ENCODE assay signal across 10 mouse cellular contexts in genomic region chr14:79658286-79658685, GRCm38 (mm10). TPM values are rescaled to one million over a fixed set of nuclear protein-coding genes. Genes with fewer than 3 reads are reported as not detected.
A peak's percentile ranks its signal among the peaks of the same experiment; 100 is the strongest.
DNase-seq lines count a peak whose midpoint lies in the region; ATAC-seq and TF ChIP-seq lines count a peak whose summit lies in the region.
"Had no signal": no experiment of that assay in that cellular context is flagged by ENCODE, and none has a peak within 500 bp of the region (broad histone marks: within the 10 kb centered on the region; RNA-seq: fewer than 3 reads in every experiment).

No protein-coding gene starts in this region.

- ATAC-seq in embryonic facial prominence, embryonic 13.5 days (ENCODE audit: insufficient number of reproducible peaks, insufficient read depth, low FRiP score, low TSS enrichment, low read depth): no peak
- no peak for ATAC-seq in intestine, embryonic 16.5 days

- no peaks in the 10 kb centered on the region for H3K36me3 ChIP-seq in embryonic facial prominence, embryonic 13.5 days
- H3K36me3 ChIP-seq in kidney, adult 2 months (ENCODE audit: control insufficient read depth, insufficient read depth, low read length): no peaks in the 10 kb centered on the region
- no peaks in the 10 kb centered on the region for H3K36me3 ChIP-seq in intestine, embryonic 16.5 days (ENCODE audit: control insufficient read depth, insufficient read depth, low read length)

- no peak overlapping the region for H3K4me3 ChIP-seq in embryonic facial prominence, embryonic 13.5 days
- no peak overlapping the region for H3K4me3 ChIP-seq in kidney, adult 2 months (ENCODE audit: insufficient read depth, low read depth, low read length)
- no peak overlapping the region for H3K4me3 ChIP-seq in intestine, embryonic 16.5 days (ENCODE audit: low read length)
- H3K4me3 ChIP-seq: megakaryocyte, embryonic 14.5 days had no signal

- intact Hi-C loops in heart, postnatal 10 days (cut with DNase I): no loop called here

- no peak overlapping the region; the same call in 1 of the 2 replicates for H3K4me2 ChIP-seq in embryonic facial prominence, embryonic 13.5 days
- H3K4me2 ChIP-seq in intestine, embryonic 16.5 days (ENCODE audit: low read depth, low read length): no peak overlapping the region

- H3K27ac ChIP-seq in embryonic facial prominence, embryonic 13.5 days: peak overlapping the region; percentile 76
- H3K27ac ChIP-seq in kidney, adult 2 months (ENCODE audit: insufficient read depth, low read depth, low read length): no peak overlapping the region
- H3K27ac ChIP-seq in intestine, embryonic 16.5 days (ENCODE audit: low read length): no peak overlapping the region

- no peaks in the 10 kb centered on the region for H3K9me3 ChIP-seq in embryonic facial prominence, embryonic 13.5 days
- no peaks in the 10 kb centered on the region for H3K9me3 ChIP-seq in intestine, embryonic 16.5 days (ENCODE audit: control insufficient read depth, low read length)
- H3K9me3 ChIP-seq: megakaryocyte, embryonic 14.5 days had no signal

- no peak for TF ChIP-seq POLR2A in brain, embryonic 14.5 days (IDR thresholded peaks at IDR 0.05; ENCODE audit: borderline replicate concordance, extremely low read depth, insufficient read depth, insufficient read length, poor library complexity, severe bottlenecking)
- no peak for TF ChIP-seq POLR2A in kidney, adult 2 months (IDR thresholded peaks at IDR 0.05; ENCODE audit: low read depth, low read length)

- peaks cover 14% of the 10 kb centered on the region for H3K4me1 ChIP-seq in embryonic facial prominence, embryonic 13.5 days
- no peaks in the 10 kb centered on the region for H3K4me1 ChIP-seq in kidney, adult 2 months (ENCODE audit: control insufficient read depth, insufficient read depth, low read length)
- H3K4me1 ChIP-seq in intestine, embryonic 16.5 days (ENCODE audit: control insufficient read depth, insufficient read depth, low read length): peaks cover 3% of the 10 kb centered on the region; the same call in 1 of the 2 replicates

- WGBS in embryonic facial prominence, embryonic 13.5 days: 43% methylated on average over 5 of the region's 5 CpGs
- WGBS in kidney, adult 2 months: 73% methylated on average over 5 of the region's 5 CpGs
- WGBS in intestine, embryonic 16.5 days: 76% methylated on average over 5 of the region's 5 CpGs

- H3K9ac ChIP-seq in embryonic facial prominence, embryonic 13.5 days: no peak overlapping the region
- no peak overlapping the region for H3K9ac ChIP-seq in intestine, embryonic 16.5 days (ENCODE audit: low read depth, low read length)

- peaks cover 10% of the 10 kb centered on the region for H3K27me3 ChIP-seq in embryonic facial prominence, embryonic 13.5 days
- H3K27me3 ChIP-seq in kidney, adult 2 months (replicated peaks; ENCODE audit: control insufficient read depth, insufficient read depth, low read length): no peaks in the 10 kb centered on the region
- no peaks in the 10 kb centered on the region; the same call in 1 of the 2 replicates for H3K27me3 ChIP-seq in intestine, embryonic 16.5 days (replicated peaks; ENCODE audit: control insufficient read depth, insufficient read depth, low read length)

- peak; percentile 48 for DNase-seq in brain, embryonic 14.5 days (ENCODE audit: low read depth)
- DNase-seq in heart, postnatal 10 days: peak; percentile 25 to 36
- peak; percentile 42 to 54 for DNase-seq in left cerebral cortex, adult 9 months (ENCODE audit: low spot score in 2 of 2)
- no peak for DNase-seq in kidney, adult 2 months
- no peak for DNase-seq in thymus, postnatal 25 days
- DNase-seq in retina, embryonic 14.5 days (ENCODE audit: low spot score): no peak

- no peak for TF ChIP-seq CTCF in brain, embryonic 14.5 days (IDR thresholded peaks at IDR 0.05; ENCODE audit: borderline replicate concordance, extremely low read depth, insufficient read depth, insufficient read length)
- no peak for TF ChIP-seq CTCF in kidney, adult 2 months (conservative IDR thresholded peaks at IDR 0.05; ENCODE audit: insufficient read depth, insufficient read length, low read depth, low read length)

RNA-seq across cellular contexts. Expression of gene Cnmd, which starts 3.7 kb away (rescaled TPM):
- 1.7 and 2.6 TPM in 2 replicates for polyA plus RNA-seq in brain, embryonic 14.5 days (2012; rRNA removed)
- 124 and 179 TPM in 2 replicates for polyA plus RNA-seq in embryonic facial prominence, embryonic 13.5 days (2015; fragmentation: Nextera tagmentation; extraction: Ambion mirVana)
- not detected for total RNA-seq in heart, postnatal 10 days (2021)
- polyA plus RNA-seq in kidney, adult 2 months (2012; rRNA removed): 0.09 and 0.20 TPM in 2 replicates
- polyA plus RNA-seq in intestine, embryonic 16.5 days (2015; fragmentation: Nextera tagmentation; extraction: Ambion mirVana): 0.15 and 0.22 TPM in 2 replicates
- total RNA-seq: MEL had no signal

Comparison
In these comparisons a context has a peak if more than half of its experiments do, and no peak if none do; other contexts are left out.
1. DNase-seq: peak in brain, embryonic 14.5 days (single experiment), heart, postnatal 10 days (2 of 2) and left cerebral cortex, adult 9 months (2 of 2); none in kidney, adult 2 months (single experiment), thymus, postnatal 25 days (single experiment) and retina, embryonic 14.5 days (single experiment).
2. RNA of gene Cnmd, which starts 3.7 kb away (polyA plus RNA-seq): 124 to 179 TPM in embryonic facial prominence, embryonic 13.5 days; 1.7 to 2.6 TPM in brain, embryonic 14.5 days, 0.15 to 0.22 TPM in intestine, embryonic 16.5 days and 0.09 to 0.20 TPM in kidney, adult 2 months; every median in the first group is over 10 times any median in the second.